ENCODE assay signal across 23 mouse cellular contexts in genomic region chr2:35173666-35174065, GRCm38 (mm10). TPM values are rescaled to one million over a fixed set of nuclear protein-coding genes. Genes with fewer than 3 reads are reported as not detected.
A peak's percentile ranks its signal among the peaks of the same experiment; 100 is the strongest.
DNase-seq lines count a peak whose midpoint lies in the region; ATAC-seq and TF ChIP-seq lines count a peak whose summit lies in the region.
"Had no signal": no experiment of that assay in that cellular context is flagged by ENCODE, and none has a peak within 500 bp of the region (broad histone marks: within the 10 kb centered on the region; RNA-seq: fewer than 3 reads in every experiment).

No protein-coding gene starts in this region.

- no peak overlapping the region for H3K4me2 ChIP-seq in intestine, embryonic 14.5 days (ENCODE audit: low read length)
- H3K4me2 ChIP-seq in intestine, postnatal 0 days (replicated peaks; ENCODE audit: low read depth), result no peak overlapping the region
- no peak overlapping the region for H3K4me2 ChIP-seq in lung, embryonic 16.5 days (ENCODE audit: low read depth, low read length)
- H3K4me2 ChIP-seq in intestine, embryonic 16.5 days (ENCODE audit: low read depth, low read length), result no peak overlapping the region
- H3K4me2 ChIP-seq in myocyte (ENCODE audit: low read depth), result no peak overlapping the region
- H3K4me2 ChIP-seq: forebrain, embryonic 13.5 days; heart, embryonic 12.5 days; hindbrain, embryonic 15.5 days; liver, embryonic 13.5 days; midbrain, embryonic 12.5 days had no signal

- H3K36me3 ChIP-seq in intestine, embryonic 14.5 days (ENCODE audit: control insufficient read depth, insufficient read depth, low read length), result peaks cover 90% of the 10 kb centered on the region
- H3K36me3 ChIP-seq in intestine, postnatal 0 days (ENCODE audit: control insufficient read depth, insufficient read depth), result peaks cover 91% of the 10 kb centered on the region
- H3K36me3 ChIP-seq in lung, embryonic 16.5 days (ENCODE audit: control insufficient read depth, insufficient read depth, low read length), result peaks cover 44% of the 10 kb centered on the region
- peaks cover 32% of the 10 kb centered on the region for H3K36me3 ChIP-seq in intestine, embryonic 16.5 days (ENCODE audit: control insufficient read depth, insufficient read depth, low read length)
- peaks cover 49% of the 10 kb centered on the region for H3K36me3 ChIP-seq in myocyte (ENCODE audit: control insufficient read depth, insufficient read depth)

- H3K4me3 ChIP-seq in intestine, embryonic 14.5 days (ENCODE audit: low read depth, low read length), result no peak overlapping the region
- H3K4me3 ChIP-seq in intestine, postnatal 0 days (ENCODE audit: low read depth, low read length), result no peak overlapping the region
- no peak overlapping the region for H3K4me3 ChIP-seq in lung, embryonic 16.5 days (ENCODE audit: low read length)
- H3K4me3 ChIP-seq in intestine, embryonic 16.5 days (ENCODE audit: low read length), result no peak overlapping the region
- no peak overlapping the region for H3K4me3 ChIP-seq in myocyte
- no peak overlapping the region for H3K4me3 ChIP-seq in layer of hippocampus, adult 2 months
- H3K4me3 ChIP-seq: forebrain, embryonic 13.5 days; heart, embryonic 12.5 days; hindbrain, embryonic 10.5 days; hindbrain, embryonic 15.5 days; left cerebral cortex, adult 2 months; liver, embryonic 13.5 days; midbrain, embryonic 12.5 days had no signal

- H3K27me3 ChIP-seq in intestine, embryonic 14.5 days (replicated peaks; ENCODE audit: control insufficient read depth, insufficient read depth, low read length), result no peaks in the 10 kb centered on the region
- no peaks in the 10 kb centered on the region for H3K27me3 ChIP-seq in intestine, postnatal 0 days (replicated peaks; ENCODE audit: control insufficient read depth, insufficient read depth, low read length)
- no peaks in the 10 kb centered on the region for H3K27me3 ChIP-seq in lung, embryonic 16.5 days (ENCODE audit: control insufficient read depth, insufficient read depth, low read depth, low read length)
- H3K27me3 ChIP-seq in intestine, embryonic 16.5 days (replicated peaks; ENCODE audit: control insufficient read depth, insufficient read depth, low read length), result no peaks in the 10 kb centered on the region
- H3K27me3 ChIP-seq in myocyte (ENCODE audit: control insufficient read depth, insufficient read depth, insufficient read length), result no peaks in the 10 kb centered on the region
- H3K27me3 ChIP-seq: forebrain, embryonic 13.5 days; heart, embryonic 12.5 days; hindbrain, embryonic 15.5 days; liver, embryonic 13.5 days; midbrain, embryonic 12.5 days had no signal

- DNase-seq in intestine, embryonic 14.5 days (ENCODE audit: low spot score), result peak; percentile 23
- no peak for DNase-seq in lung, postnatal 36 days
- no peak for DNase-seq in layer of hippocampus, adult 2 months (ENCODE audit: low spot score in 2 of 2)
- DNase-seq: adrenal gland, postnatal 14 days; cerebellum, adult 18-20 months; cerebellum, postnatal 10 days; gastrocnemius, postnatal 14 days; kidney, adult 9 months; liver, embryonic 13.5 days; lung, adult 2 months; thymus, postnatal 14 days had no signal

- H3K27ac ChIP-seq in intestine, embryonic 14.5 days (ENCODE audit: low read depth), result no peak overlapping the region
- no peak overlapping the region for H3K27ac ChIP-seq in intestine, postnatal 0 days (ENCODE audit: low read depth, low read length)
- peak overlapping the region; percentile 12; the same call in 1 of the 2 replicates for H3K27ac ChIP-seq in lung, embryonic 16.5 days (ENCODE audit: low read length)
- no peak overlapping the region for H3K27ac ChIP-seq in intestine, embryonic 16.5 days (ENCODE audit: low read length)
- no peak overlapping the region for H3K27ac ChIP-seq in layer of hippocampus, adult 2 months
- H3K27ac ChIP-seq: forebrain, embryonic 13.5 days; hindbrain, embryonic 10.5 days; hindbrain, embryonic 15.5 days; left cerebral cortex, adult 2 months; midbrain, embryonic 12.5 days had no signal

- H3K9ac ChIP-seq in intestine, embryonic 14.5 days (ENCODE audit: low read length), result no peak overlapping the region
- H3K9ac ChIP-seq in intestine, postnatal 0 days (ENCODE audit: low read depth, low read length), result no peak overlapping the region
- no peak overlapping the region for H3K9ac ChIP-seq in lung, embryonic 16.5 days (ENCODE audit: low read length)
- no peak overlapping the region for H3K9ac ChIP-seq in intestine, embryonic 16.5 days (ENCODE audit: low read depth, low read length)
- H3K9ac ChIP-seq: forebrain, embryonic 13.5 days; heart, embryonic 12.5 days; hindbrain, embryonic 15.5 days; liver, embryonic 13.5 days; midbrain, embryonic 12.5 days had no signal

- no peak for TF ChIP-seq CTCF in intestine, postnatal 0 days (IDR thresholded peaks at IDR 0.05; ENCODE audit: low read depth)
- no peak for TF ChIP-seq CTCF in layer of hippocampus, adult 2 months (conservative IDR thresholded peaks at IDR 0.05)

- no peaks in the 10 kb centered on the region for H3K9me3 ChIP-seq in intestine, embryonic 14.5 days (ENCODE audit: control insufficient read depth, low read length)
- H3K9me3 ChIP-seq in intestine, postnatal 0 days (ENCODE audit: control insufficient read depth), result no peaks in the 10 kb centered on the region
- H3K9me3 ChIP-seq in lung, embryonic 16.5 days (ENCODE audit: control insufficient read depth, low read length), result no peaks in the 10 kb centered on the region
- H3K9me3 ChIP-seq in intestine, embryonic 16.5 days (ENCODE audit: control insufficient read depth, low read length), result no peaks in the 10 kb centered on the region
- H3K9me3 ChIP-seq: forebrain, embryonic 13.5 days; heart, embryonic 12.5 days; hindbrain, embryonic 10.5 days; hindbrain, embryonic 15.5 days; liver, embryonic 13.5 days; midbrain, embryonic 12.5 days had no signal

- TF ChIP-seq POLR2A in myocyte (IDR thresholded peaks at IDR 0.05; ENCODE audit: insufficient read length, low read depth), result no peak

- no peaks in the 10 kb centered on the region for H3K79me2 ChIP-seq in myocyte (ENCODE audit: control insufficient read depth, insufficient read depth)

- 85% methylated on average over 5 of the region's 5 CpGs for WGBS in intestine, embryonic 14.5 days
- WGBS in intestine, postnatal 0 days, result 89% methylated on average over 5 of the region's 5 CpGs
- 79% methylated on average over 5 of the region's 5 CpGs for WGBS in lung, embryonic 16.5 days
- WGBS in intestine, embryonic 16.5 days, result 90% methylated on average over 5 of the region's 5 CpGs

- no peak for ATAC-seq in intestine, embryonic 14.5 days (replicated peaks; ENCODE audit: low FRiP score, low TSS enrichment, low read depth)
- no peak for ATAC-seq in intestine, postnatal 0 days
- no peak for ATAC-seq in lung, embryonic 16.5 days (ENCODE audit: low read depth)
- ATAC-seq in intestine, embryonic 16.5 days, result peak; percentile 26; the same call in 1 of the 2 replicates
- ATAC-seq: CD4-positive, CD25-positive, alpha-beta regulatory T cell, adult 4 months; forebrain, embryonic 13.5 days; inflammation-experienced regulatory T-cells, adult 6 months had no signal

- H3K4me1 ChIP-seq in intestine, embryonic 14.5 days (replicated peaks; ENCODE audit: control insufficient read depth, insufficient read depth, low read length), result no peaks in the 10 kb centered on the region
- no peaks in the 10 kb centered on the region for H3K4me1 ChIP-seq in intestine, postnatal 0 days (replicated peaks; ENCODE audit: control insufficient read depth, insufficient read depth, low read length)
- peaks cover 9% of the 10 kb centered on the region for H3K4me1 ChIP-seq in lung, embryonic 16.5 days (replicated peaks; ENCODE audit: control insufficient read depth, insufficient read depth, low read length)
- H3K4me1 ChIP-seq in intestine, embryonic 16.5 days (ENCODE audit: control insufficient read depth, insufficient read depth, low read length), result no peaks in the 10 kb centered on the region
- H3K4me1 ChIP-seq: forebrain, embryonic 13.5 days; hindbrain, embryonic 10.5 days; hindbrain, embryonic 15.5 days; midbrain, embryonic 12.5 days had no signal

- H3ac ChIP-seq in myocyte (ENCODE audit: control insufficient read depth, insufficient read length), result no peak overlapping the region

TF ChIP-seq in myocyte, 11 proteins besides CTCF, POLR2A, EP300 and RAD21:
- TF ChIP-seq POLR2AphosphoS2 (IDR thresholded peaks at IDR 0.05; ENCODE audit: insufficient read length, low read depth) (peak; percentile 47), E2F4 (IDR thresholded peaks at IDR 0.05; ENCODE audit: insufficient read depth) (no peak), MYOG (IDR thresholded peaks at IDR 0.05; ENCODE audit: control insufficient read depth in 1 of 3, insufficient read depth in 1 of 3, insufficient read length in 2 of 3, low read depth in 2 of 3) (no peak), REST (IDR thresholded peaks at IDR 0.05; ENCODE audit: insufficient read depth, insufficient read length) (no peak), MYOD1 (IDR thresholded peaks at IDR 0.05; ENCODE audit: control insufficient read depth in 1 of 3, insufficient read length in 2 of 3, low read depth in 2 of 3) (no peak)

RNA-seq across cellular contexts. Expression of gene Rab14, which starts 27.3 kb away (rescaled TPM):
- 258 and 299 TPM in 2 replicates for polyA plus RNA-seq in intestine, embryonic 14.5 days (2014; fragmentation: Nextera tagmentation; extraction: Ambion mirVana)
- polyA plus RNA-seq in intestine, postnatal 0 days (2015; fragmentation: Nextera tagmentation; extraction: Ambion mirVana), result 364 and 399 TPM in 2 replicates
- polyA plus RNA-seq in lung, embryonic 16.5 days (2015; fragmentation: Nextera tagmentation; extraction: Ambion mirVana), result 349 and 387 TPM in 2 replicates
- polyA plus RNA-seq in intestine, embryonic 16.5 days (2015; fragmentation: Nextera tagmentation; extraction: Ambion mirVana), result 343 and 359 TPM in 2 replicates
- 102 TPM for polyA plus RNA-seq in myocyte (2012; fragmentation: generic; extraction: Trizol)
- 100 to 1,000 TPM; 234 to 238 TPM for total RNA-seq in layer of hippocampus, adult 2 months (2021)
